Mouse (Mus musculus): Measurements from ENCODE around the gene Gm4881. TPM values are rescaled to one million over a fixed set of nuclear protein-coding genes. Genes with fewer than 3 reads are reported as not detected.
A peak's percentile ranks its signal among the peaks of the same experiment; 100 is the strongest.

Gene Gm4881
- polyA plus RNA-seq, 1 experiment from 2014 or later: not detected

- Histone ChIP-seq H3K27me3 (no peaks in the 10 kb centered on the region), H3K36me3 (peaks cover 41% of the 10 kb centered on the region), H3K9me3 (no peaks in the 10 kb centered on the region), H3K4me2 (peak overlapping the region; percentile 43), H3K9ac (replicated peaks) (peak overlapping the region; percentile 32; the same call in 1 of the 2 replicates), H3K4me1 (replicated peaks) (peaks cover 51% of the 10 kb centered on the region), H3K4me3 (replicated peaks) (peak overlapping the region; percentile 22), H3K27ac (peak overlapping the region; percentile 83)
- 11% methylated on average over 13 of the region's 13 CpGs for WGBS
- no peak for ATAC-seq (ENCODE audit: insufficient number of reproducible peaks, insufficient read depth, low FRiP score, low TSS enrichment, low read depth)
Measured at GRCm38 (mm10) chr7:24907211-24907748, 37.0 kb downstream of the Gm4881 start.

- Histone ChIP-seq H3K36me3 (peaks cover 34% of the 10 kb centered on the region), H3K27me3 (no peaks in the 10 kb centered on the region), H3K4me1 (replicated peaks) (peaks cover 55% of the 10 kb centered on the region), H3K27ac (peak overlapping the region; percentile 83), H3K9me3 (no peaks in the 10 kb centered on the region), H3K9ac (replicated peaks) (peak overlapping the region; percentile 32; the same call in 1 of the 2 replicates), H3K4me3 (replicated peaks) (peak overlapping the region; percentile 22; the same call in 1 of the 2 replicates), H3K4me2 (peak overlapping the region; percentile 43)
- ATAC-seq (ENCODE audit: insufficient number of reproducible peaks, insufficient read depth, low FRiP score, low TSS enrichment, low read depth): no peak
- 28% methylated on average over 6 of the region's 6 CpGs for WGBS
Measured at GRCm38 (mm10) chr7:24906551-24906950, 37.7 kb downstream of the Gm4881 start.

GRCm38 (mm10) chr7:24904936-24905335 lies 39.4 kb downstream of the Gm4881 start:
- H3K36me3 ChIP-seq: peaks cover 23% of the 10 kb centered on the region; the same call in 1 of the 2 replicates
- H3K27ac ChIP-seq: peak overlapping the region; percentile 80
- no peak for ATAC-seq (ENCODE audit: insufficient number of reproducible peaks, insufficient read depth, low FRiP score, low TSS enrichment, low read depth)
- peaks cover 55% of the 10 kb centered on the region for H3K4me1 ChIP-seq (replicated peaks)
- peak overlapping the region; percentile 88 for H3K4me2 ChIP-seq
- H3K9me3 ChIP-seq: no peaks in the 10 kb centered on the region
- H3K27me3 ChIP-seq: no peaks in the 10 kb centered on the region
- 22% methylated on average over 3 of the region's 3 CpGs for WGBS
- peak overlapping the region; percentile 71; the same call in 1 of the 2 replicates for H3K9ac ChIP-seq (replicated peaks)
- peak overlapping the region; percentile 74 for H3K4me3 ChIP-seq (replicated peaks)

- Histone ChIP-seq H3K9ac (replicated peaks) (peak overlapping the region; percentile 71), H3K36me3 (peaks cover 16% of the 10 kb centered on the region; the same call in 1 of the 2 replicates), H3K27ac (peak overlapping the region; percentile 86), H3K4me3 (replicated peaks) (peak overlapping the region; percentile 74), H3K9me3 (no peaks in the 10 kb centered on the region), H3K27me3 (no peaks in the 10 kb centered on the region), H3K4me1 (replicated peaks) (peaks cover 55% of the 10 kb centered on the region), H3K4me2 (peak overlapping the region; percentile 88)
- under 1% methylated on average over 30 of the region's 30 CpGs for WGBS
- ATAC-seq (ENCODE audit: insufficient number of reproducible peaks, insufficient read depth, low FRiP score, low TSS enrichment, low read depth): peak; percentile 93
Measured at GRCm38 (mm10) chr7:24904070-24904483, 40.2 kb downstream of the Gm4881 start.

GRCm38 (mm10) chr7:24903444-24903825 lies 40.9 kb downstream of the Gm4881 start:
- Histone ChIP-seq H3K36me3 (peaks cover 9% of the 10 kb centered on the region; the same call in 1 of the 2 replicates), H3K4me2 (peak overlapping the region; percentile 88), H3K9ac (replicated peaks) (peak overlapping the region; percentile 83), H3K9me3 (no peaks in the 10 kb centered on the region), H3K27me3 (no peaks in the 10 kb centered on the region), H3K4me3 (replicated peaks) (peak overlapping the region; percentile 74), H3K27ac (peak overlapping the region; percentile 86), H3K4me1 (replicated peaks) (peaks cover 51% of the 10 kb centered on the region)
- 46% methylated on average over 10 of the region's 10 CpGs for WGBS
- ATAC-seq (ENCODE audit: insufficient number of reproducible peaks, insufficient read depth, low FRiP score, low TSS enrichment, low read depth): no peak

GRCm38 (mm10) chr7:24902630-24903443 lies 41.5 kb downstream of the Gm4881 start, which contains the start of gene Arhgef1:
Gene Arhgef1 (plus strand): TSS chr7:24902912.
- no peak for ATAC-seq (ENCODE audit: insufficient number of reproducible peaks, insufficient read depth, low FRiP score, low TSS enrichment, low read depth)
- Histone ChIP-seq H3K4me3 (replicated peaks) (peak within 1 kb of the TSS; percentile 74), H3K9me3 (no peaks in the 10 kb centered on the region), H3K9ac (replicated peaks) (peak within 1 kb of the TSS; percentile 83), H3K4me2 (peak within 1 kb of the TSS; percentile 88), H3K27me3 (no peaks in the 10 kb centered on the region), H3K4me1 (replicated peaks) (peaks cover 46% of the 10 kb centered on the region), H3K36me3 (peaks cover 3% of the 10 kb centered on the region; the same call in 1 of the 2 replicates), H3K27ac (peak within 1 kb of the TSS; percentile 86)
- 7% methylated on average over 52 of the region's 68 CpGs for WGBS

GRCm38 (mm10) chr7:24902264-24902629 lies 42.0 kb downstream of the Gm4881 start:
- Histone ChIP-seq H3K4me2 (peak overlapping the region; percentile 88), H3K9me3 (no peaks in the 10 kb centered on the region), H3K4me3 (replicated peaks) (peak overlapping the region; percentile 74), H3K27me3 (no peaks in the 10 kb centered on the region), H3K9ac (replicated peaks) (peak overlapping the region; percentile 83), H3K4me1 (replicated peaks) (peaks cover 42% of the 10 kb centered on the region), H3K36me3 (no peaks in the 10 kb centered on the region), H3K27ac (peak overlapping the region; percentile 86)
- WGBS: 55% methylated on average over 2 of the region's 2 CpGs
- no peak for ATAC-seq (ENCODE audit: insufficient number of reproducible peaks, insufficient read depth, low FRiP score, low TSS enrichment, low read depth)

GRCm38 (mm10) chr7:24901842-24902241 lies 42.5 kb downstream of the Gm4881 start:
- H3K27me3 ChIP-seq: no peaks in the 10 kb centered on the region
- H3K36me3 ChIP-seq: no peaks in the 10 kb centered on the region
- H3K4me2 ChIP-seq: peak overlapping the region; percentile 88; the same call in 1 of the 2 replicates
- WGBS: 59% methylated on average over 1 of the region's 1 CpGs
- H3K27ac ChIP-seq: no peak overlapping the region
- no peak overlapping the region for H3K9ac ChIP-seq (replicated peaks)
- no peak for ATAC-seq (ENCODE audit: insufficient number of reproducible peaks, insufficient read depth, low FRiP score, low TSS enrichment, low read depth)
- no peak overlapping the region for H3K4me3 ChIP-seq (replicated peaks)
- H3K4me1 ChIP-seq (replicated peaks): peaks cover 41% of the 10 kb centered on the region
- no peaks in the 10 kb centered on the region for H3K9me3 ChIP-seq

GRCm38 (mm10) chr7:24901114-24901513 lies 43.2 kb downstream of the Gm4881 start:
- no peaks in the 10 kb centered on the region for H3K27me3 ChIP-seq
- no peak for ATAC-seq (ENCODE audit: insufficient number of reproducible peaks, insufficient read depth, low FRiP score, low TSS enrichment, low read depth)
- H3K36me3 ChIP-seq: no peaks in the 10 kb centered on the region
- H3K4me1 ChIP-seq (replicated peaks): peaks cover 33% of the 10 kb centered on the region
- no peaks in the 10 kb centered on the region for H3K9me3 ChIP-seq
- H3K9ac ChIP-seq (replicated peaks): no peak overlapping the region
- H3K27ac ChIP-seq: no peak overlapping the region
- 71% methylated on average over 6 of the region's 6 CpGs for WGBS
- H3K4me3 ChIP-seq (replicated peaks): no peak overlapping the region
- H3K4me2 ChIP-seq: no peak overlapping the region

- H3K4me1 ChIP-seq (replicated peaks): peaks cover 12% of the 10 kb centered on the region
- H3K4me3 ChIP-seq (replicated peaks): no peak overlapping the region
- no peaks in the 10 kb centered on the region for H3K9me3 ChIP-seq
- no peaks in the 10 kb centered on the region for H3K27me3 ChIP-seq
- ATAC-seq (ENCODE audit: insufficient number of reproducible peaks, insufficient read depth, low FRiP score, low TSS enrichment, low read depth): no peak
- no peaks in the 10 kb centered on the region for H3K36me3 ChIP-seq
- no peak overlapping the region for H3K4me2 ChIP-seq
- H3K27ac ChIP-seq: no peak overlapping the region
- H3K9ac ChIP-seq (replicated peaks): no peak overlapping the region
- 82% methylated on average over 5 of the region's 5 CpGs for WGBS
Measured at GRCm38 (mm10) chr7:24897959-24898358, 46.3 kb downstream of the Gm4881 start.

- Histone ChIP-seq H3K4me3 (replicated peaks) (no peak within 1 kb of the TSS), H3K27me3 (no peaks in the 10 kb centered on the region), H3K36me3 (0 out of 2 replicates have a peak, but pooled peaks cover 3% of the 10 kb centered on the region), H3K4me1 (replicated peaks) (peaks cover 8% of the 10 kb centered on the region), H3K27ac (no peak within 1 kb of the TSS), H3K4me2 (no peak within 1 kb of the TSS), H3K9ac (replicated peaks) (no peak within 1 kb of the TSS), H3K9me3 (no peaks in the 10 kb centered on the region)
- ATAC-seq (ENCODE audit: insufficient number of reproducible peaks, insufficient read depth, low FRiP score, low TSS enrichment, low read depth): no peak
- WGBS: 55% methylated on average over 12 of the region's 12 CpGs
Measured at GRCm38 (mm10) chr7:24897224-24897623, 47.1 kb downstream of the Gm4881 start, which contains the start of gene Cd79a. Gene Cd79a (plus strand): TSS chr7:24897381.
